Mouse (Mus musculus) G1E (cell line): ENCODE measurements around the gene Mtrf1. TPM values are rescaled to one million over a fixed set of nuclear protein-coding genes. Genes with fewer than 3 reads are reported as not detected.
"Not testable (repeated sequence)": the region's sequence is repeated elsewhere in the genome, so short reads cannot be mapped to it uniquely, and the experiment has no call there.

Experiments used
- ATAC-seq: 2 replicates; pipeline ENCODE4 v1.8.0; 2016; ENCODE audit warnings: mild to moderate bottlenecking; ENCODE audit not compliant: insufficient number of reproducible peaks, poor library complexity, low FRiP score, severe bottlenecking; ENCODE audit errors: extremely low read depth
- DNase-seq: peaks from one replicate; pipeline ENCODE4 v3.0.0; 2012; ENCODE audit warnings: low spot score
- H3K27me3 ChIP-seq: 2 replicates; pipeline ENCODE4 v1.6.1; 2012; ENCODE audit warnings: mild to moderate bottlenecking, low read length, inconsistent platforms; ENCODE audit not compliant: insufficient read depth
- H3K36me3 ChIP-seq: replicated peaks from 2 replicates; pipeline ENCODE3; 2012; ENCODE audit warnings: mild to moderate bottlenecking, inconsistent platforms
- H3K4me1 ChIP-seq: 2 replicates; pipeline ENCODE4 v1.6.1; 2012; ENCODE audit warnings: low read depth, low read length, inconsistent platforms, mixed read lengths; ENCODE audit not compliant: insufficient read depth
- H3K4me3 ChIP-seq: 2 replicates; pipeline ENCODE4 v1.5.1; 2012; ENCODE audit warnings: low read depth, mild to moderate bottlenecking, inconsistent platforms, low read length, moderate library complexity, mixed read lengths
- H3K9me3 ChIP-seq: replicated peaks from 2 replicates; pipeline ENCODE4 v1.6.1; 2012; ENCODE audit warnings: inconsistent platforms
- CTCF ChIP-seq: IDR thresholded peaks from 2 replicates; pipeline ENCODE4 v1.5.1; 2012; ENCODE audit warnings: low read depth, low read length, inconsistent platforms, mixed read lengths
- GATA1 ChIP-seq: IDR thresholded peaks from 2 replicates; pipeline ENCODE4 v1.6.1; 2012; ENCODE audit warnings: borderline replicate concordance, low read length, inconsistent platforms, mixed read lengths
- GATA2 ChIP-seq: IDR thresholded peaks from 2 replicates; pipeline ENCODE4 v1.6.1; 2012; ENCODE audit warnings: low read depth, low read length, inconsistent platforms, borderline replicate concordance
- POLR2AphosphoS5 ChIP-seq: IDR thresholded peaks from 2 replicates; pipeline ENCODE4 v1.6.1; 2012; ENCODE audit warnings: low read depth, low read length, inconsistent platforms; ENCODE audit not compliant: insufficient replicate concordance
- TAL1 ChIP-seq: conservative IDR thresholded peaks from 2 replicates; pipeline ENCODE4 v1.6.1; 2012; ENCODE audit warnings: low read depth, low read length, inconsistent platforms, mixed read lengths
- polyA plus RNA-seq: library from polyadenylated mRNA; stranded (reverse); fragments of >175 nt; gene quantifications from 2 replicates; pipeline ENCODE4 v1.2.3, GENCODE M21; 2012
- total RNA-seq, 2 experiments: library from RNA; stranded (forward) in 1 of 2; stranded (reverse) in 1 of 2; fragments of 200-1000 nt in 1 of 2; fragments of >200 nt in 1 of 2; fragmentation: Nextera tagmentation in 1 of 2; gene quantifications; 2 replicates each; pipeline ENCODE4 v1.2.3; 2014 to 2017

Mtrf1 gene
- total and polyA plus RNA-seq, 3 experiments = 0.41 to 24.9 (median 19.8) TPM

DNA sequence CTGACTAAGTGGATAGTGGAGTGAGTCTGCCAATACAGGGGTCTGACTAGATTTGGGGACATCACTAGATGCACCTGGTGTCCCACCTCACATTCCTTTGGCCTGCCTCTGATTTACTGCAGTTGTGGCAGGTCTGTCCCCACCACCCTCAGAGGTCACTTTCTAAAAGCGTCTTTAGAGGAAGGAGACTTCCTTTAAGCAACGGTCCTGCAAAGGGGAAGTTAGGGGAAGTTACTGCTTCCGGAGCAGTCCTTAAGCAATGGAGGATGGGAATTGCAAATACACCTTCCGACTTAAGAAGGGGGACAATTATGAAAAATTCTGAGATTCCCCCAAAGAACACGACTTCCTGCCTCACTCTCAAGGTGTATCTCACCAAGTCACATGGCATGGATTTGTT is 43.9 kb downstream of the Mtrf1 start:
- peaks cover 2% of the 10 kb centered on the region; the same call in 1 of the 2 replicates for H3K9me3 ChIP-seq
- no peak for DNase-seq
- no peaks in the 10 kb centered on the region for H3K36me3 ChIP-seq
- TF ChIP-seq CTCF (no peak), GATA2 (no peak), POLR2AphosphoS5 (no peak), GATA1 (no peak), TAL1 (no peak)
- no peak for ATAC-seq
- H3K4me1 ChIP-seq = peaks cover 5% of the 10 kb centered on the region
- no peak overlapping the region for H3K4me3 ChIP-seq
- peaks cover 23% of the 10 kb centered on the region for H3K27me3 ChIP-seq

DNA sequence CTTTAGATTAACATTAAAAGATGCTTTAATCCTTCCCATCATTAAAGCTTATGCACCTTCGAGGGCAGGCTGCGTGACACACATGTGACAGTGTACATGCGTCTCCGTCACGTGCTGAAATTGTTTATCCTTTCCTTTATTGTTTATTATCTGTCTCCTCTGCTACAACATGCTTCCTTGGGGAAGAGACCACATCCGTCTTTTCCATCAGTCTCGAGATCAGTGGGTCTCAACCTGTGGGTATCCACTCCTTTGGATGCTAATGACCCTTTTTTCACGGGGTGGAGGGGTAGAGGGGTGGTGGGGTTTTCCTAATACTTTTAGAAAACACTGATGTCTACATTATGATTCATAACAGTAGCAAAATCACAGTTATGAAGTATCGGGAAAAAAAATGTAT is 47.0 kb downstream of the Mtrf1 start:
- ATAC-seq = no peak
- no peak for TF ChIP-seq GATA1
- no peak for TF ChIP-seq CTCF
- TF ChIP-seq TAL1 = no peak
- TF ChIP-seq POLR2AphosphoS5 = no peak
- no peak for TF ChIP-seq GATA2
- H3K4me3 ChIP-seq = no peak overlapping the region
- DNase-seq = no peak
- no peaks in the 10 kb centered on the region for H3K36me3 ChIP-seq
- peaks cover 5% of the 10 kb centered on the region for H3K4me1 ChIP-seq
- H3K9me3 ChIP-seq = 0 out of 2 replicates have a peak, but pooled peaks cover 2% of the 10 kb centered on the region
- H3K27me3 ChIP-seq = peaks cover 25% of the 10 kb centered on the region

DNA sequence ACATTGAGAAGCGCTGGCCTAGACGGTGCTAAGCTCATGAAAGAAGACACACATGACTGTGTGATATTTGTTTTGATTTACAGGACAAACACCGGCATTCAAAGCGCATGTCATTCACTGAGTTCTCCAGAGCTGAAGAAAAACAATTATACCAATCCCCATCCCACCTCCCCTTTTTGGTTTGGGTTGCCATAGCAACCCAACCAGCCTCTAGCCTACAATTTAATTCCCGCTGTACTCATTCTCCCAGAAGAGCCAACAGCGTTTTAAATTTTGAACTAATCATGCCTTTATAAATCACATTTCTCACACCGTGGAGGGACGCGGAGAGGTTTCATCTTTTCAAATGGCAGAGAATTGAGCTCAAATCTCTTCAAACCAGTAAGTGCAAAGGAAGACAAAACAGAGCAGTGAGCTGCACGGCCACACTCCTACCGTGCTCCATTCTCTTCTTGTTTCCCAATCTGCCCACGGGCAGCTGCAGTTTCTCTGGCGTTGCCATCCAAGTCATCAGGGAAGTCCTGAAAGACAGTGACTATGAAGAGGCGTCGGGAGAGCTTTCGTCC is 47.6 kb downstream of the Mtrf1 start:
- no peak for DNase-seq
- Histone ChIP-seq H3K9me3 (no peaks in the 10 kb centered on the region), H3K4me1 (peaks cover 5% of the 10 kb centered on the region), H3K4me3 (no peak overlapping the region), H3K27me3 (peaks cover 20% of the 10 kb centered on the region), H3K36me3 (no peaks in the 10 kb centered on the region)
- TF ChIP-seq POLR2AphosphoS5 = no peak
- no peak for TF ChIP-seq TAL1
- TF ChIP-seq GATA2 = no peak
- no peak for TF ChIP-seq CTCF
- TF ChIP-seq GATA1 = no peak
- no peak for ATAC-seq

DNA sequence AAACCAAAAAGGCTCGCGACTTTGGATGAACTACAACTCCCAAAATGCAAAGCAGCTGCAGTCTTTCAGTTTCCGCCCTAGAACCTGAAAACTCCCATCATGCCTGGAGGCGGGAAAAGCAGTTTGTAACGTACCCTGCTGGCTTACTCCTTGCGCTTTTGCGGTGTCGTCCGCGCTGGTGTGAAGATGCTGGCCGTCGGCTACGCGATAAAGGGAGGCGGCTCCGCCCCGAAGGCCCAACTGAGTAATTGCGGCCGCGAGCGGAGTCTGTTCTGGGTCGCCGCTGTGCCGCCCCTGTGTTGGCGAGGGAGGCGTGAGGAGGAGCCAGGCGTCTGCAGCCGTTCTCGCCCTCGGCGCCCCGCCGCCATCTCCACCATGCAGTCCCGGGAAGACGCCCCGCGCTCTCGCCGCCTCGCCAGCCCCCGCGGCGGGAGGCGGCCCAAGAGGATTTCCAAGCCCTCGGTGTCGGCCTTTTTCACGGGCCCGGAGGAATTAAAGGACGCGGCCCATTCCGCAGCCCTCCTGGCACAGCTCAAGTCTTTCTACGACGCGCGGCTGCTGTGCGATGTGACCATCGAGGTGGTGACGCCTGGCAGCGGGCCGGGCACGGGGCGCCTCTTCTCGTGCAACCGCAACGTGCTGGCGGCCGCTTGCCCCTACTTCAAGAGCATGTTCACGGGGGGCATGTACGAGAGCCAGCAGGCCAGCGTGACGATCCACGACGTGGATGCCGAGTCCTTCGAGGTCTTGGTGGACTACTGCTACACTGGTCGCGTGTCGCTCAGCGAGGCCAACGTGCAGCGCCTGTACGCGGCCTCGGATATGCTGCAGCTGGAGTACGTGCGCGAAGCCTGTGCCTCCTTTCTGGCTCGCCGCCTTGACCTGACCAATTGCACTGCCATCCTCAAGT is 54.4 kb downstream of the Mtrf1 start, which contains the start of gene Kbtbd6:
Gene Kbtbd6 (plus strand): TSS at position 155 of the 910 bp plus-strand sequence.
- not testable (repeated sequence) for H3K4me1 ChIP-seq, H3K27me3 ChIP-seq, H3K9me3 ChIP-seq, H3K36me3 ChIP-seq
- DNase-seq (peak; percentile 70), ATAC-seq (peak; percentile 86)
- H3K4me3 ChIP-seq = peak within 1 kb of the TSS; percentile 72

DNA sequence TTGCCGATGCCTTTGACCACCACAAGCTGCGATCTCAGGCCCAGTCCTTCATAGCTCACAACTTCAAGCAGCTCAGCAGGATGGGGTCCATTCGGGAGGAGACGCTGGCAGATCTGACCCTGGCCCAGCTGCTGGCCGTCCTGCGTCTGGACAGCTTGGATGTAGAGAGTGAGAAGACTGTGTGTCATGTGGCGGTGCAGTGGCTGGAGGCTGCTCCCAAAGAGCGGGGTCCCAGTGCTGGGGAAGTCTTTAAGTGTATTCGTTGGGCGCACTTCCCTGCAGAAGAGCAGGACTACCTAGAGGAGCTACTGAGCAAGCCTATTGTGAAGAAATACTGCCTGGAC is 55.0 kb downstream of the Mtrf1 start:
- ATAC-seq, H3K4me3 ChIP-seq, DNase-seq, H3K36me3 ChIP-seq, H3K27me3 ChIP-seq, H3K4me1 ChIP-seq, H3K9me3 ChIP-seq: not testable (repeated sequence)

DNA sequence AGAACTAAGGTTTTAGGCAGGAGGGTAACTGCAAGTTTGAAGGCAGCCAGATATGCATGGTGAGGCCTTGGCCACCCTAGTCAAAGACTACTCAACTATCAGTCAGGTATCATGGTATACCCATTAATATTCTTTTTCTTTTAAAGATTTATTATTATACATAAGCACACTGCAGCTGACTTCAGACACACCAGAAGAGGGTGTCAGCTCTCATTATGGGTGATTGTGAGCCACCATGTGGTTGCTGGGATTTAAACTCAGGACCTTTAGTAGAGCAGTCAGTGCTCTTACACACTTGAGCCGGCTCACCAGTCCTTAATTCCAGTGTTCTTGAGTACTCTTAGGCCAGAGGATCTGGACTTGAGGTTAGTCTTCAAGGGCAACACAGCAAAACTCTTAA is 62.8 kb downstream of the Mtrf1 start:
- H3K27me3 ChIP-seq = no peaks in the 10 kb centered on the region
- TF ChIP-seq TAL1 = no peak
- no peak for TF ChIP-seq POLR2AphosphoS5
- TF ChIP-seq CTCF = no peak
- no peak for TF ChIP-seq GATA1
- TF ChIP-seq GATA2 = no peak
- H3K4me3 ChIP-seq = no peak overlapping the region
- ATAC-seq (no peak), DNase-seq (no peak)
- no peaks in the 10 kb centered on the region for H3K9me3 ChIP-seq
- H3K4me1 ChIP-seq = peaks cover 5% of the 10 kb centered on the region; the same call in 1 of the 2 replicates
- peaks cover 42% of the 10 kb centered on the region for H3K36me3 ChIP-seq

DNA sequence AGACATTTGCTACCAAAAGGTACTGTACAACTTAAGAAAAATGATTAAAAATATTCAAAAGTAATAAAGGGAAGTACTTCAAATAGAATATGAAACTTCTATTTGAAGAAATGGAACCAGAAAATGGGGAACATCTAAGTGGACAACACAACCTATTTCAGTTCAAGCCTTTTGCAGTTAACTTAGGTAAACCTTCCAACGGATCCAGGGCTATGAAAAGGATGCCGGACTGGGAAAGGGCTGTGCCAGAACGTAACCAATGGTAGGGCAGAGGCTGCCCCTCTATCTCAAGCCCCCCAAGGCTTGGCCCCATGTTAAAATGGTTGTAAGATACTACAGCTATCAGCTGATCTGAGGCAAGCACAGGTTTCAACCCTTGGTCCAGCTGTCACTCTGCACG is 63.4 kb downstream of the Mtrf1 start:
- Histone ChIP-seq H3K4me3 (no peak overlapping the region), H3K36me3 (peaks cover 46% of the 10 kb centered on the region), H3K4me1 (peaks cover 5% of the 10 kb centered on the region; the same call in 1 of the 2 replicates), H3K27me3 (no peaks in the 10 kb centered on the region), H3K9me3 (no peaks in the 10 kb centered on the region)
- DNase-seq (no peak), ATAC-seq (no peak)
- TF ChIP-seq GATA1 (no peak), POLR2AphosphoS5 (no peak), GATA2 (no peak), CTCF (no peak), TAL1 (no peak)
